Mouse (Mus musculus) adrenal gland, postnatal 25 days (tissue): ENCODE measurements around the gene Col4a5. TPM values are rescaled to one million over a fixed set of nuclear protein-coding genes. Genes with fewer than 3 reads are reported as not detected.

Experiments used
- DNase-seq: peaks from one replicate; pipeline ENCODE4 v3.0.0; 2021; ENCODE audit warnings: mixed read lengths
- long read RNA-seq: library from polyadenylated mRNA; stranded (forward); transcript quantifications from one replicate; pipeline ENCODE4 v2.0.0, GENCODE M21; 2021
- total RNA-seq: library from RNA; stranded (reverse); gene quantifications from 2 replicates; pipeline ENCODE4 v1.2.3, GENCODE M21; 2021

The Col4a5 gene
- total RNA-seq: 29.4 and 31.6 TPM in 2 replicates
- long read RNA-seq, partial matches to known transcripts: 0 of 3 reads
- long read RNA-seq, other reads (novel, unspliced or antisense): 3 of 3 reads

- peak; percentile 65 for DNase-seq
These were observed at the start of gene Col4a5 for GRCm38 (mm10) chrX:141475110-141475509. TSS of gene Col4a5 (plus strand) at chrX:141475385.

GRCm38 (mm10) chrX:141436780-141437179 is 38.4 kb upstream of the Col4a5 start:
- DNase-seq: no peak

GRCm38 (mm10) chrX:141439423-141439822 is 35.8 kb upstream of the Col4a5 start:
- peak; percentile 0 for DNase-seq

- DNase-seq: no peak
These were observed 27.2 kb upstream of the Col4a5 start for GRCm38 (mm10) chrX:141447936-141448335.

GRCm38 (mm10) chrX:141473470-141474302 is 1.5 kb upstream of the Col4a5 start, which contains the start of gene Col4a6:
TSS of gene Col4a6 (minus strand) at chrX:141474076.
- peak; percentile 3 for DNase-seq

DNA sequence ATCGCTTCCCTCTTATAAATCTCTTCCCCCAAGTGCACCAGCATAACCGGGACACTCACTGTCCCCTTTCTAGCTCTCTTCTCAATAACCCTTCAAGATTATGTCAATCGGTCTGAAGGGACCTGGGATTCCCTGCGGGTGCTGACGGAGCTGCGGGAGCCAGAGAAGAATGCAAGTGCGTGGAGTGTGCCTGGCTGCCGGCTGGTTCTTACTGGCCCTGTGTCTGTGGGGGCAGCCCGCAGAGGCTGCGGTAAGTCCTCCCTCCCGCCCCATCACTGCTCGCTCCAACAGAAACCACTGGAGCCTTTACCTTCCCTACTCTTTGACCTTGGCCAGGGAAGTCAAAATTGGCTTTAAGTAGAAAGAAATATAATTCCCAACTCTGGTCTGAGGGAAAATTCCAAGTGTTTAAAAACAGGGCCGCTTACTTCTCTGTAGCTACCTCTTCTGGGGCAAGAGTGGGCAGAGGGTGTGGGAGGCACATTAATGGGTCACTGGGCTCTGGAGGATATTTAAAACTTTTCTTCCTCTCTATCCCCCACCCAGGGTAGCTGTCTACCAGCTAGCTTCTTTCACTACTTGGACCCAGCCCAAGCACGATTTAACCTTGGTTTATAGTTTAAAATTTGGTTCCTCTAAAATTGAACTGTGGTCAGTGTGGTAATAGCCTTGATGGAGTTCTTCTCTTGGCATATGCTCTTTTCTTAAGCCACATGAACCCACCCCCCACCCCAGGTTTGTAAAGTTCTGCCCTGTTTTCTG is 562 bp downstream of the Col4a5 start:
- peak; percentile 4 for DNase-seq

DNA sequence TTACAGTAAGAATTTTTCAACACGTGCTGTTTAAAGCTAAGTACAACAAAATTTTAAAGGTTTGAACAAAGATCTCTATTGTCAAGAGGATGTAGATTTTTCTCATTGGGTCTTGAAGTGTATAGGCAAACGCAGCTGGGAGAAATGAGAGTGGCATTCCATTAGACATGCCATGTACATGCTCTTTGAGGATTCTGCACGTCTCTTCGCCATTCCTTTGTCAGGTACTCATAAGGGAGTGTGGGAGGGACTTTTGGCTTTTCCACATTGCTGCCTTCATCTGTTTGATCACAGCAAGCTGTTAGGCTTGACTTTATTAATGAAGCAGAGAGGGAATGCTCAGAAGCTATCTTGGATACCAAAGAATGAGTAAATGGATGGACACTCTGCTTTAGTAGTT is 19.4 kb downstream of the Col4a5 start:
- DNase-seq: no peak

GRCm38 (mm10) chrX:141503125-141503524 is 27.9 kb downstream of the Col4a5 start:
- no peak for DNase-seq

DNA sequence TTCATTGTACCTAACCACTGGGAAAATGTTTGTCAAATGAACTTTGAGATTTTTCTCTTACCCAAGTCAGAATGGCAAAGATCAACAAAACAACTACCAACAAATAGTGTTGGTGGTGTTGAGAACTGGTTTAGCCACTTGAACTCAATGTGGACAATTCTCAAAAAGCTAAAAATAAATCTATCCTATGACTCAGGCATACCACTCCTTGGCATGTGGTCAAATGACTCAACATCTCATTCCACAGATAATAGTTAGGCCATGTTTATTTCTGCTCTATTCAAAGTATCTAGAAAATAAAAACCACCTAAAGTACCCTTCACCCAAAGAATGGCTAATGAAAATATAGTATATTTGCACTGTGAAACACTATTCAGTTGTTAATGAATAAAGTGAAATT is 58.3 kb downstream of the Col4a5 start:
- no peak for DNase-seq

DNA sequence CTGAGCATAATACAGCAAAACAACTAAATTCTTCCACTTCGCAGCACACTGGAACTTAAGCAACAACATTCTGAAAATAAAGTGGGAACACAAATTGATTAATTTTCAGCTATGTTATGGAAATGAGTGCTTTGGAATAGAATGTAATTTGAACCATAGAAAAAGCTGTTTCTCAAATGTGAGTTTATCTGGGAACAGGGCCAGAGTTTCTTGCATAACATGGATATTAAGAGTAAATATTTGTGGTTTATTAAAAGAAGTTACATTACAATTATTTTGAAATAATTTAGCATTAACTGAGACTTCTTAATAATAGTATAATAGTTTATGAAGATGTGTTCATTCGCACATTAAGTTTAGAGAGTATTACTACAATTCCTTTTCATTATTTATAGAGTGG is 72.3 kb downstream of the Col4a5 start:
- no peak for DNase-seq

- no peak for DNase-seq
These were observed 115.1 kb downstream of the Col4a5 start for GRCm38 (mm10) chrX:141590242-141590641.

DNA sequence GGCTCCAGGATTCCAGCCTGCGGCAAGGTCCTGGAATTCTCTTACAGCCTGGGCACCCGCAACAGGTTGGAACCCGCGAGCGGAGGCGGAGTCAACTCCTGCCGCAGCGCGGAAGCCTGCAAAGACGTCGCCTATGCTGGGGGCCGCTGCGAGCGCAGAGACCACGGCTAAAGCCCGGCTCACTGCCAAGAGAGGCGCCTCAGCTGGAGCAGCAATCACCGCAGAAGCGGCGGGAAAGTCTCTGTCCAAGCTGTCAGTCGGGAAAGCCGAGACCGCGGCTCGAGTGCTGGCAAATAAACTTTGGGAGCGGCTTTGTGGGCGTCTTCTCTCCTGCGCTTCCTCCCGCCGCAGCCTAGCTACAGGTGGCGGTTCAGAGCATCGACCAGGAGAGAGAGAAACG is 246.5 kb downstream of the Col4a5 start:
- DNase-seq: no peak

- DNase-seq: no peak
These were observed 248.8 kb downstream of the Col4a5 start for GRCm38 (mm10) chrX:141723936-141724335.

DNA sequence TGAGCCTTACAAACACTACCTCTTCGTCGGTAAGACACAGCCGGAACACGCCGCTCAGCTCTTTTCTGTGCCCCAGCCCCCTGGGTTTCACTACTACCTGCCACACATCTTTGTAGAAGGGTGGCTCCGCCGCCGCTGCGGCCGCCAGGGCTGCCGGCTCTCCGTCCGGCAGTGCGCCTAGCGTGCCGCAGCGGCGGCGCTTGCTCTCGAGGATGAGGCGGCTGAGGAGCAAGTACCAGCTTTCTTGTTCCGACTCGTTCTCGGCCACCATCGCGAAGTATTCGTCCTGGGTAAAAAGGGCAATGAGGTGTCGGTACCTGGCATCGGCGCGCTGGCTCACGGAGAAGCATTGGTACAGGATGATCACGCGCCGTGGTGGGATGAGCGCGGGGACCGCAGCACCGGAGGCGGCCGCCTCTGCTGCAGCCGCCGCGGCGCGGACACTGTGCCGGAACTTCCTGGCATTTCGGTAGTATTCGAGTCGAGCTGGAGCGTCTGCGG is 249.3 kb downstream of the Col4a5 start:
- DNase-seq: no peak

- peak; percentile 8 for DNase-seq
These were observed 250.0 kb downstream of the Col4a5 start, which contains the start of gene Irs4 for GRCm38 (mm10) chrX:141724937-141725918. TSS of gene Irs4 (minus strand) at chrX:141725263.

GRCm38 (mm10) chrX:141729570-141729969 is 254.4 kb downstream of the Col4a5 start:
- no peak for DNase-seq

Other genes with a start within 250 kb of the Col4a5 start
- gene Col4a6, start 1.3 kb upstream of the Col4a5 start, total RNA-seq: 4.2 and 6.4 TPM in 2 replicates
- not detected in 2 replicates for gene Irs4, start 249.9 kb downstream of the Col4a5 start, total RNA-seq